Comparison of ENCODE assay signal across 15 mouse cellular contexts in genomic region chr7:70971323-70972022, GRCm38 (mm10).
DNase-seq lines count a peak whose midpoint lies in the region; ATAC-seq lines count a peak whose summit lies in the region.
"Had no signal": no experiment of that assay in that cellular context is flagged by ENCODE, and none has a peak within 500 bp of the region (broad histone marks: within the 10 kb centered on the region; RNA-seq: fewer than 3 reads in every experiment).

No protein-coding gene starts in this region.

- H3K4me2 ChIP-seq in forebrain, embryonic 15.5 days (replicated peaks), result no peak overlapping the region
- H3K4me2 ChIP-seq in neural tube, embryonic 15.5 days, result no peak overlapping the region
- no peak overlapping the region for H3K4me2 ChIP-seq in hindbrain, embryonic 14.5 days (replicated peaks)
- H3K4me2 ChIP-seq: lung, embryonic 14.5 days had no signal

- H3K27me3 ChIP-seq in forebrain, embryonic 10.5 days (ENCODE audit: poor library complexity, severe bottlenecking), result no peaks in the 10 kb centered on the region
- H3K27me3 ChIP-seq in forebrain, embryonic 15.5 days, result no peaks in the 10 kb centered on the region
- H3K27me3 ChIP-seq in neural tube, embryonic 15.5 days (replicated peaks), result no peaks in the 10 kb centered on the region
- no peaks in the 10 kb centered on the region for H3K27me3 ChIP-seq in hindbrain, embryonic 14.5 days (ENCODE audit: control insufficient read depth, insufficient read depth, low read length)

- ATAC-seq in forebrain, embryonic 15.5 days (replicated peaks), result no peak
- no peak for ATAC-seq in neural tube, embryonic 15.5 days (ENCODE audit: low FRiP score)
- ATAC-seq in hindbrain, embryonic 14.5 days (ENCODE audit: low FRiP score), result peak; percentile 59; the same call in 1 of the 2 replicates
- no peak for ATAC-seq in granulocyte monocyte progenitor cell, adult 5-6 weeks (replicated peaks; ENCODE audit: poor library complexity, severe bottlenecking)

- H3K4me3 ChIP-seq in forebrain, embryonic 10.5 days, result no peak overlapping the region
- no peak overlapping the region for H3K4me3 ChIP-seq in forebrain, embryonic 15.5 days
- H3K4me3 ChIP-seq in neural tube, embryonic 15.5 days (replicated peaks), result no peak overlapping the region
- H3K4me3 ChIP-seq in hindbrain, embryonic 14.5 days (replicated peaks; ENCODE audit: low read length), result no peak overlapping the region
- H3K4me3 ChIP-seq: erythroblast, embryonic 14.5 days had no signal

- no peak overlapping the region for H3K9ac ChIP-seq in forebrain, embryonic 15.5 days (replicated peaks)
- no peak overlapping the region for H3K9ac ChIP-seq in neural tube, embryonic 15.5 days (replicated peaks)
- H3K9ac ChIP-seq in hindbrain, embryonic 14.5 days, result no peak overlapping the region
- H3K9ac ChIP-seq: lung, embryonic 14.5 days had no signal

- no peaks in the 10 kb centered on the region for H3K9me3 ChIP-seq in forebrain, embryonic 10.5 days
- no peaks in the 10 kb centered on the region for H3K9me3 ChIP-seq in forebrain, embryonic 15.5 days
- H3K9me3 ChIP-seq in neural tube, embryonic 15.5 days (replicated peaks), result no peaks in the 10 kb centered on the region
- H3K9me3 ChIP-seq in hindbrain, embryonic 14.5 days (ENCODE audit: control insufficient read depth, low read length), result no peaks in the 10 kb centered on the region

- no peaks in the 10 kb centered on the region for H3K36me3 ChIP-seq in forebrain, embryonic 10.5 days (replicated peaks)
- no peaks in the 10 kb centered on the region for H3K36me3 ChIP-seq in forebrain, embryonic 15.5 days
- H3K36me3 ChIP-seq in neural tube, embryonic 15.5 days, result no peaks in the 10 kb centered on the region
- H3K36me3 ChIP-seq in hindbrain, embryonic 14.5 days (replicated peaks; ENCODE audit: control insufficient read depth, insufficient read depth), result no peaks in the 10 kb centered on the region

- WGBS in forebrain, embryonic 10.5 days, result 17% methylated on average over 6 of the region's 6 CpGs
- WGBS in forebrain, embryonic 15.5 days, result 23% methylated on average over 6 of the region's 6 CpGs
- WGBS in neural tube, embryonic 15.5 days, result 17% methylated on average over 6 of the region's 6 CpGs
- 7% methylated on average over 6 of the region's 6 CpGs for WGBS in hindbrain, embryonic 14.5 days

- H3K27ac ChIP-seq in forebrain, embryonic 10.5 days, result no peak overlapping the region
- no peak overlapping the region for H3K27ac ChIP-seq in forebrain, embryonic 15.5 days (replicated peaks)
- H3K27ac ChIP-seq in neural tube, embryonic 15.5 days (replicated peaks), result no peak overlapping the region
- H3K27ac ChIP-seq in hindbrain, embryonic 14.5 days, result no peak overlapping the region
- H3K27ac ChIP-seq: kidney, postnatal 0 days had no signal

- intact Hi-C loops in heart, postnatal 14 days (cut with DNase I), result no loop called here

- H3K4me1 ChIP-seq in forebrain, embryonic 10.5 days, result peaks cover 20% of the 10 kb centered on the region
- no peaks in the 10 kb centered on the region for H3K4me1 ChIP-seq in forebrain, embryonic 15.5 days
- H3K4me1 ChIP-seq in neural tube, embryonic 15.5 days, result no peaks in the 10 kb centered on the region
- H3K4me1 ChIP-seq in hindbrain, embryonic 14.5 days (replicated peaks; ENCODE audit: control insufficient read depth, insufficient read depth, low read length), result no peaks in the 10 kb centered on the region; the same call in 1 of the 2 replicates

- peak; percentile 15 for DNase-seq in forebrain, embryonic 10.5 days (ENCODE audit: extremely low spot score, low spot score)
- DNase-seq in neural tube, embryonic 10.5 days (ENCODE audit: extremely low spot score, low spot score), result peak; percentile 57
- no peak for DNase-seq in hindbrain, embryonic 14.5 days (ENCODE audit: low spot score)
- peak; percentile 32 for DNase-seq in yolk sac, embryonic 10.5 days (ENCODE audit: low spot score)
- no peak for DNase-seq in heart, postnatal 14 days
- DNase-seq: B cell, adult 2 months; cerebellum, adult 9-11 months; gastrocnemius, postnatal 36 days; lung, embryonic 14.5 days; thymus, postnatal 14 days had no signal

Comparison
In these comparisons a context has a peak if more than half of its experiments do, and no peak if none do; other contexts are left out.
1. DNase-seq: peak in forebrain, embryonic 10.5 days (single experiment), neural tube, embryonic 10.5 days (single experiment) and yolk sac, embryonic 10.5 days (single experiment); none in hindbrain, embryonic 14.5 days (single experiment) and heart, postnatal 14 days (0 of 2).